Mouse (Mus musculus) CH12.LX (cell line): Measurements from ENCODE around the gene Fam89a.

Experiments
- CHD1 ChIP-seq: IDR thresholded peaks from 2 replicates; pipeline ENCODE4 v1.6.1; 2012; ENCODE audit warnings: low read depth, low read length, improper control_type of control experiment, inconsistent platforms
- CHD2 ChIP-seq: IDR thresholded peaks from 2 replicates; pipeline ENCODE4 v1.6.1; 2011; ENCODE audit warnings: low read length, improper control_type of control experiment
- CTCF ChIP-seq, 2 experiments: IDR thresholded peaks in 1 of 2; conservative IDR thresholded peaks in 1 of 2; 2 replicates each; pipeline ENCODE4 v1.5.1; 2011 to 2012; ENCODE audit warnings: low read depth in 2 of 2, low read length in 2 of 2, improper control_type of control experiment in 1 of 2, inconsistent platforms in 1 of 2, mild to moderate bottlenecking in 1 of 2, moderate library complexity in 1 of 2
- EP300 ChIP-seq: IDR thresholded peaks from 2 replicates; pipeline ENCODE4 v1.6.1; 2011; ENCODE audit warnings: low read length, improper control_type of control experiment
- GABPA ChIP-seq: IDR thresholded peaks from 2 replicates; pipeline ENCODE4 v1.6.1; 2012; ENCODE audit warnings: low read depth, low read length, improper control_type of control experiment, inconsistent platforms; ENCODE audit not compliant: insufficient replicate concordance
- JUND ChIP-seq: conservative IDR thresholded peaks from 2 replicates; pipeline ENCODE4 v1.6.1; 2011; ENCODE audit warnings: low read depth, low read length, improper control_type of control experiment
- MAX ChIP-seq: IDR thresholded peaks from 2 replicates; pipeline ENCODE4 v1.6.1; 2011; ENCODE audit warnings: low read length, improper control_type of control experiment
- NELFE ChIP-seq: IDR thresholded peaks from 2 replicates; pipeline ENCODE4 v1.6.1; 2011; ENCODE audit warnings: low read depth, low read length, improper control_type of control experiment
- POLR2A ChIP-seq: IDR thresholded peaks from 2 replicates; pipeline ENCODE4 v1.6.1; 2011; ENCODE audit warnings: low read depth, mild to moderate bottlenecking, improper control_type of control experiment, low read length
- RCOR1 ChIP-seq: conservative IDR thresholded peaks from 2 replicates; pipeline ENCODE4 v1.6.1; 2012; ENCODE audit warnings: low read depth, mild to moderate bottlenecking, inconsistent platforms, low read length, improper control_type of control experiment
- SIN3A ChIP-seq: IDR thresholded peaks from 2 replicates; pipeline ENCODE4 v1.6.1; 2012; ENCODE audit warnings: low read length, improper control_type of control experiment, inconsistent platforms
- ZMIZ1 ChIP-seq: IDR thresholded peaks from 2 replicates; pipeline ENCODE4 v1.6.1; 2012; ENCODE audit warnings: low read depth, mild to moderate bottlenecking, inconsistent platforms, low read length, improper control_type of control experiment

GRCm38 (mm10) chr8:124758544-124758943 is 6.9 kb upstream of the Fam89a start:
- peak; percentile 39 to 91; a peak in 3 of 4 replicates for TF ChIP-seq CTCF (conservative IDR thresholded peaks at IDR 0.05 in 1 of 2, IDR thresholded peaks at IDR 0.05 in 1 of 2; ENCODE audit: low read depth in 2 of 2, low read length in 2 of 2)
- TF ChIP-seq RCOR1: no peak
- no peak for TF ChIP-seq POLR2A
- no peak; the same call in 1 of the 2 replicates for TF ChIP-seq MAX
- TF ChIP-seq EP300: no peak
- TF ChIP-seq GABPA: no peak
- no peak for TF ChIP-seq NELFE
- no peak for TF ChIP-seq ZMIZ1
- TF ChIP-seq CHD1: no peak
- no peak for TF ChIP-seq CHD2
- TF ChIP-seq JUND: no peak
- no peak for TF ChIP-seq SIN3A
